Mouse (Mus musculus) liver, postnatal 0 days (tissue): ENCODE results near the gene Isyna1. TPM values are rescaled to one million over a fixed set of nuclear protein-coding genes. Genes with fewer than 3 reads are reported as not detected.
A peak's percentile ranks its signal among the peaks of the same experiment; 100 is the strongest.

Experiments used
- ATAC-seq: fragments of 200-750 bp; cut with Nextera tagmentation; 2 replicates; pipeline ENCODE4 v1.8.0; 2017; ENCODE audit warnings: mild to moderate bottlenecking, moderate library complexity
- DNase-seq: peaks from one replicate; pipeline ENCODE4 v3.0.0-alpha.2; 2016
- H3K27ac ChIP-seq: fragments of 300-500 bp; sonication (generic); 2 replicates; pipeline ENCODE4 v1.5.1; 2014; ENCODE audit warnings: antibody characterized with exemption, moderate library complexity, mild to moderate bottlenecking, low read depth
- H3K27me3 ChIP-seq: fragments of 300-500 bp; sonication (generic); 2 replicates; pipeline ENCODE4 v1.6.1; 2014; ENCODE audit warnings: low read length, control low read depth, mixed read lengths; ENCODE audit not compliant: insufficient read depth
- H3K36me3 ChIP-seq: fragments of 300-500 bp; sonication (generic); replicated peaks from 2 replicates; pipeline ENCODE4 v1.6.1; 2014; ENCODE audit warnings: mild to moderate bottlenecking, control low read depth, low read length, moderate library complexity, mixed read lengths; ENCODE audit not compliant: insufficient read depth
- H3K4me1 ChIP-seq: fragments of 300-500 bp; sonication (generic); 2 replicates; pipeline ENCODE4 v1.6.1; 2014; ENCODE audit warnings: antibody characterized with exemption, mild to moderate bottlenecking, control low read depth; ENCODE audit not compliant: insufficient read depth
- H3K4me2 ChIP-seq: fragments of 300-500 bp; sonication (generic); 2 replicates; pipeline ENCODE4 v1.6.1; 2014; ENCODE audit warnings: low read depth, mild to moderate bottlenecking, low read length, moderate library complexity, mixed read lengths
- H3K4me3 ChIP-seq: fragments of 300-500 bp; sonication (generic); 2 replicates; pipeline ENCODE4 v1.5.1; 2014; ENCODE audit warnings: low read depth, low read length
- H3K9ac ChIP-seq: fragments of 300-500 bp; sonication (generic); replicated peaks from 2 replicates; pipeline ENCODE4 v1.6.1; 2014; ENCODE audit warnings: mild to moderate bottlenecking, moderate library complexity
- H3K9me3 ChIP-seq: fragments of 300-500 bp; sonication (generic); 2 replicates; pipeline ENCODE4 v1.6.1; 2016; ENCODE audit warnings: mild to moderate bottlenecking, control low read depth, low read length, mixed read lengths
- CTCF ChIP-seq: sonication (generic); IDR thresholded peaks from 2 replicates; pipeline ENCODE4 v1.5.1; 2016; ENCODE audit warnings: antibody characterized with exemption, low read depth
- EP300 ChIP-seq: IDR thresholded peaks from 2 replicates; pipeline ENCODE4 v1.6.1; 2016; ENCODE audit warnings: antibody characterized with exemption, low read depth, mild to moderate bottlenecking
- WGBS: fragments of 180-500 bp; shearing (Covaris S2); extraction: QIAGEN DNeasy Blood & Tissue Kit; methylation state at CpG from one replicate; pipeline ENCODE4 v1.1.7; 2014; ENCODE audit not compliant: insufficient replicate concordance; 5-methylcytosine and 5-hydroxymethylcytosine counted together
- polyA plus RNA-seq: library from polyadenylated mRNA; unstranded; fragments of >200 nt; fragmentation: Nextera tagmentation; extraction: Ambion mirVana; gene quantifications from 2 replicates; pipeline ENCODE4 v1.2.1, GENCODE M21; 2015

The Isyna1 gene
- polyA plus RNA-seq, 1 experiment from 2014 or later = 21.6 TPM

DNA sequence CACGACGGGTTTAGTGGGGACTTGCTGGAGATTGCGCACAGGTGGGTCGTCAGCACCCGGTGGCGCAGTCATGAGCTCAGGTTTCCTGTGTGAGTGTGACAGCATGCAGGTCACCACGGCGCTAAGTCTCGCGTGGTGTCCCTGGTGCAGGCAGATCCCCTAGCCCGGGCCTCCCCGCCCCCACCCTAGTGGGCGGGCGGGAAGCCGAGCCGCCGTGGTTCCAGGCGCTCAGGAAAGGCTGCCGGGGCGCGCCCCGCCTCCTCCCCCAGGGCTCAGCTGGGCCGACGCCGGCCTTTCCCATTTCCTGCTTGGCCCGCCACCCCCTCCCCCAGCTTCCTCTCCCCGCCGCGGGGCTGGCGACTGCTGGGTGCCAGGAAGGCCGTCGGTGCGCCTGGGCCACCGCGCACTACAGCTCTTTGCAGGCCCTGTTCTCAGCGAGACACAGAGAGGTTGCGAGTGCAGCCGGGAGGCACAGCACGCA, 15.2 kb downstream of the Isyna1 start:
- TF ChIP-seq CTCF (no peak), EP300 (no peak)
- peak; percentile 82 for DNase-seq
- ATAC-seq = peak; percentile 52
- Histone ChIP-seq H3K9me3 (no peaks in the 10 kb centered on the region), H3K36me3 (no peaks in the 10 kb centered on the region), H3K27ac (peak overlapping the region; percentile 96), H3K4me1 (peaks cover 44% of the 10 kb centered on the region), H3K4me2 (peak overlapping the region; percentile 88), H3K4me3 (peak overlapping the region; percentile 50), H3K27me3 (peaks cover 6% of the 10 kb centered on the region; the same call in 1 of the 2 replicates), H3K9ac (peak overlapping the region; percentile 62)
- WGBS = under 1% methylated on average over 35 of the region's 39 CpGs

DNA sequence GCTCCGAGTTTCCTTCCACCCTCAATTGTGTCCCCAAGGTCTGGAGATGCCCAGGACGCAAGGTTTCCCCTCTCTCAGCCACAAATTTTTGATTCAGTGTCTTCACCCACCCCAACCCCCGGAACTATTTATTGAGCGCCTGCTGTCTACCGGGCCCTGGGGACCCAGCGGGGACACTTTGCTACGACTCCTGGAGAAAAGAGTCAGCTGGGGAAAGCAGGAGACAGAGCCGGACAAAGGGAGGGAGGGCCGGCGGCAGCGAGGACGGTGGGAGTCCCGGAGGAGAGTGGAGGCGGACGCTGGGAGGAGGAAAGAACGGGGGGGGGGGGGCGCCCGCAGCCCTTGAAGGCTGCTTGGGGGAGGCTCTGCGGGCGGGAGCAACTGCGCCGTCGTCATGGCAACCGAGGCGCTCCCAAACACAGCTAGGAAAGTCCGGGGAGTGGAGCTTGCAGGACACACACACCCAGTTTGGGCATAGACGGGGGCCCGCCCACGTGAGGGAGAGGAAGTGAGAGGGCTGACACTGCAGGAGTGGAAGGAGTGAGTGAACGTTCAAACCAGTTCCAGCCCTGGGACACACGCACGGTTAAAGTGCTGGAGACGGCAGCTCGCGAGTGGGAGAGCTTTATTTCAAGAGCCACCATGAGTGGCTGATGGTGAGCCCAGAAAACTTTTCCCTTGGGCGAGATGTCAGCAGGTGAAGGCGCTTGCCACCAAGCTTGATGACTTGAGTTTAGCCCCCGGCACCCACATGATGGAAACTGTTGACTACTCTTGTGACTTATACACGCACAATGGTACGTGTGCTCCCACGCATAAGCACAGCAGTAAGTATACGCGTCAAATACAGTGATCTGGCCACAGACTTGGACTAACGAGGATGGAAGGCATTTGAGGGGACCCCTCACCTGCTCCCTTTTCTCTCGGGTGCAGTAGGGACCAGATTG, 15.9 kb downstream of the Isyna1 start:
- under 1% methylated on average over 43 of the region's 45 CpGs for WGBS

DNA sequence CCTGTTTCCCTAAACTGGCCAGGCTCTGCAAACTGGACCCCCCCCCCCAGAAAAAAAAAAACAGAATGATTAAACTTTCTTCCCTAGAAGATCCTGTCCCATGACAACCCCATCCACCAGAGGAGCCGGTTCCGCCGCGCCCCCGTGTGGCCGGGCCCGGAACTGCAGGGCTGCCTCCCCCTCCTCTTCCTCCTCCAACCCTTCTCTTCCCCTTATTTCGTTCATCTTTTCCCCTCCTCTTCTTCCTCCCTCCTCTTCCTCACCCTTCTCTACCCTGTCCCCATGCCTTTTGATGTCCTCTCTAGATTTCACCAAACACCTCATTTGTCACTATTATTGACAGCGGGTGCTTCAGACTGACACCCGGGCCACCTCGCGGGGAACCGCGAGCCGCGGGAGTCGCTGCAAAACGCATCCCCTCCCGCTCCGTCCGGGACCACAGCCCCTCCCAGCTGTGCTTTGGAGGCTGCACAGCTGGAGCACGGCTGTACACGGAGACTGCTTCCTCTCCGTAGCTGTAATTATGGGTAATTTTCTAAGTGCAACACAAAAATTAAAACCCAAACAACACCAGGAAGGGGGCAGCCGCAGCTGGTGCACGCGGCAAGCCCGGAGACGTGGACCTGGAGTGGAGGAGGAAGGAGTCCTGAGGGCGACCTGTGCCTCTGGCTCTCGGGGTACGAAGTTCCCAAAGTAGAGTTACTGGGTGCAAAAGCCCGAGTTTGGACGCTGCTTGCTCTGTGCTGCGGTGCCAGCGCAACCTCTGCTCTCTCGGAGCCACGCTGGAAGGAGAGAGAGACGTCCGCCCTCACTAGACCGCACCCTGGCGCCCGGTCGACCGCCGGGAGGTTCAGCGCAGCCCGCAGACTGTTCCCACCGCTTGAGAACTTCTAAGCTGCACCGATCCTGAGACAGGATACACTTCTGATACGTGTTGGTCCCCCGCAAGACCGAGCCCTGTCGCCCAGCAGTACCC, 16.9 kb downstream of the Isyna1 start:
- peak overlapping the region; percentile 88 for H3K4me2 ChIP-seq
- H3K4me1 ChIP-seq = peaks cover 48% of the 10 kb centered on the region
- peak overlapping the region; percentile 96 for H3K27ac ChIP-seq
- no peaks in the 10 kb centered on the region for H3K9me3 ChIP-seq
- DNase-seq (peak; percentile 90), ATAC-seq (peak; percentile 29)
- H3K36me3 ChIP-seq = no peaks in the 10 kb centered on the region
- H3K27me3 ChIP-seq = peaks cover 6% of the 10 kb centered on the region; the same call in 1 of the 2 replicates
- H3K9ac ChIP-seq = peak overlapping the region; percentile 67
- peak overlapping the region; percentile 50 for H3K4me3 ChIP-seq
- TF ChIP-seq EP300 = no peak
- peak; percentile 96 for TF ChIP-seq CTCF
- WGBS = 1% methylated on average over 53 of the region's 54 CpGs

More for the DNA sequence above, 15.9 kb downstream of the Isyna1 start:
- H3K4me2 ChIP-seq = peak overlapping the region; percentile 88
- H3K9ac ChIP-seq = peak overlapping the region; percentile 62
- DNase-seq = peak; percentile 84
- no peak for TF ChIP-seq CTCF
- TF ChIP-seq EP300 = no peak; the same call in 1 of the 2 replicates
- H3K4me1 ChIP-seq = peaks cover 44% of the 10 kb centered on the region
- no peaks in the 10 kb centered on the region for H3K9me3 ChIP-seq
- ATAC-seq = peak; percentile 54
- H3K27ac ChIP-seq = peak overlapping the region; percentile 96
- H3K4me3 ChIP-seq = peak overlapping the region; percentile 50
- peaks cover 6% of the 10 kb centered on the region; the same call in 1 of the 2 replicates for H3K27me3 ChIP-seq
- H3K36me3 ChIP-seq = no peaks in the 10 kb centered on the region

DNA sequence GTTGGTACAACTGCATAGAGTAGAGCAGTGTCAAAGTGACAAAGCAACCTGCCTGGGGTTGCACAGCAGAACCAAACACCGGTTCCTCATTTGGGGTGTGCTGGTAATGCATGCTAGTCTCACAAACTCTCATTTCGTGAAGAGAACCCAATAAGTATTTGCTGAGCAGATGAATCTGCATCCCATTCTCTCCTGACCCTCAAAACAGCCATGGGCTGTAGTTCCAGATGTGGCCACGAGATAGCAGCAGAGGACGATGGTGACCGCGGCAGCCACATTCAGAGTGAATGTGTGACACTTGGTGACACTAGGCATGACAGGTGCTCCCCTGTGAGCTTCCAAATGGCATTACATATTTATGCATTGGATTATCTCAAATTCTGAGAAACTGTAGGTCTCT, 17.7 kb downstream of the Isyna1 start:
- Histone ChIP-seq H3K27ac (peak overlapping the region; percentile 96), H3K36me3 (no peaks in the 10 kb centered on the region), H3K4me1 (peaks cover 54% of the 10 kb centered on the region), H3K27me3 (peaks cover 6% of the 10 kb centered on the region; the same call in 1 of the 2 replicates), H3K9ac (peak overlapping the region; percentile 67), H3K9me3 (no peaks in the 10 kb centered on the region), H3K4me2 (peak overlapping the region; percentile 88), H3K4me3 (peak overlapping the region; percentile 50)
- DNase-seq (peak; percentile 92), ATAC-seq (peak; percentile 32)
- under 1% methylated on average over 6 of the region's 6 CpGs for WGBS
- no peak for TF ChIP-seq EP300
- TF ChIP-seq CTCF = peak; percentile 99

DNA sequence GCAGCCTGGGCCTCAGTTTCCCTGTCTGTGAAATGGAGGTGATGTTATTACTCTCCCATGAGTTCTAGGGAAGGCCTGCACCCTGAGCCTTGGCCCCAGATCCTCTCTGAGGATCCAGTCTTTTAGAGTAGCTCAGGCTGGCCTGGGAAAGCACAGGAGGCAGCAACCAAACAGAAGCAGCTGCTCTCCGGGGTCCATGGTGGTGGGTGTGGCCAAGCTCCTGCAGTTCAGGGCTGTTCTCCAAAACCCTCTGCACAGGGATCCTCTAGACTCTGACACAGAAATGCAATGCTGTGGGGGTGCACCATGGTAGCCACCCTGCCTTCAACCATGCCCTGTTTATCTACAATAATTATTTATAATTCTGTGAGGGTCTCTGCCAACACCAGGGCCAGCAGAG, 19.6 kb downstream of the Isyna1 start:
- Histone ChIP-seq H3K9me3 (no peaks in the 10 kb centered on the region), H3K4me1 (peaks cover 51% of the 10 kb centered on the region), H3K4me3 (no peak overlapping the region), H3K27ac (no peak overlapping the region), H3K4me2 (no peak overlapping the region), H3K9ac (no peak overlapping the region), H3K36me3 (no peaks in the 10 kb centered on the region), H3K27me3 (peaks cover 3% of the 10 kb centered on the region; the same call in 1 of the 2 replicates)
- ATAC-seq (no peak), DNase-seq (no peak)
- TF ChIP-seq CTCF = no peak
- no peak for TF ChIP-seq EP300
- 21% methylated on average over 1 of the region's 1 CpGs for WGBS
